Mouse (Mus musculus) cerebral cortex, adult 2 months (tissue): Measurements from ENCODE around the gene Klhl18.

Source experiments
- WGBS: fragments of 180-500 bp; shearing (Covaris S2); methylation state at CpG from one replicate; pipeline ENCODE4 v1.1.7; 2018; 5-methylcytosine and 5-hydroxymethylcytosine counted together

Gene Klhl18

DNA sequence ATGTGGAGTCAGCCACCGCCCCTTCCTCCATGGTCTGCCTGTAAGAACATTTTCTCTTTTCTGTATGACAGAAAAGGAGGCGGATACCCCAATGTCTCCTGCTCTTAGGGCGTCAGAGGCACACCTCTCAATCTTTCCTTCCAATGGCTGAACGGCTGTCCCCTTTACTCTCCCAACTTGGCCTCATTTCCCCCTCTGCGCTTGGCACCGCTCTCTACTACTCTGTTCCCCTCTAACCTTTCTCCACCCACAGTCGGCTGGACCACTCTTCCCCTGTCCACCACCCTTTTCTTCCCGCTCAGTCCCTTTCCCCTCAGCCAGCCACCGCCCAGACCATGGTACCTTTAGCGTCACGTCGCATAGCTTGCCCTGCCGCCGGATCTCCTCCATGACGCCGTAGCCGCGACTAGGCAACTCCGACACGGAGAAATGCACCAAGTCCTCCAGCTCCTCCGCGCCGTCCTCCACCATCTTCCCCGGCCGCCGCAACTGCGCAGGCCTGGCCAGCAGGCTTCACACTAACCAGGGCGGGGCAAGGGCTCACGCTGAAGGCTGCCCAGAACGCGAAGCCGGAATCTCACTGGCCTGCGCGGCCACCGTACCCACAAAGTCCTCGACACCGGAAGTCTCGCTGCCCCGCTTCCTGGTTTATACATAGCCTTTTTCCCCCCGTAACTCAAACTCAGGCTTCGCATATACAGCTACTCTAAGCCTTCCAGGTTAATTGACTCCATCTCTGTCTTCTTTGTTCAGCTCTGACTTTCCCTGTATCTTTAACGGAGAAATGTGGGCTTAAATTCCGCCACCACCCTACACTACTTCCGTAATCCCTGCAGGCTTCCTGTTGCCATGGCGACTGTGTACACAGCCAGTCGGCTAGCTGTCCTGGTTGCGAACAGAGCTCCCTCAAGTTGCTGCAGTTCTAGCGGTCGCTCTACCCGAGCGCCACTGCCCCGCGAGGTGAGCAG, at the start of gene Klhl18, which contains the start of gene Kif9:
TSS of gene Klhl18 (minus strand) at position 571 of the 968 bp plus-strand sequence.
TSS of gene Kif9 (plus strand) at position 835 of the 968 bp plus-strand sequence.
- WGBS = under 1% methylated on average over 53 of the region's 53 CpGs

DNA sequence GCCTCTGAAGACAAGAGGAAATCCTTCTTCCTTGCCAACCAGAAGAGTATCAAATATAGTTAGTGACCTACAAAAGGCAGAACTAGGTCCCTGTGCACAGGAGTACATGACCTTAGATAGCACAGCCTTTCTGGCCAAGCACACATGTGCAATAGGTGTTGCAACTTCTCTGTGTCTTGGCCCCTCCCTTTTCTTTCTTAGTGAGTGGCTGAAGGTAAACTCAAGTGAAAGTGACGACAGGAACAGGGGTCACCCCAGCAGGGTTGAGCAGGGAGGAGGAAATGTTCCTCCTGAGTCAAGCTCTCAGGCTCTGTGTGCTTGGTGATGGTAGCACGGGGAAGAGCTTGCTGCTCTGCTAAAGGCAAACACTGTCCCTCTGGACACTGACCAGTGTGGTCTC, 49.2 kb upstream of the Klhl18 start:
- WGBS = 67% methylated on average over 2 of the region's 2 CpGs

DNA sequence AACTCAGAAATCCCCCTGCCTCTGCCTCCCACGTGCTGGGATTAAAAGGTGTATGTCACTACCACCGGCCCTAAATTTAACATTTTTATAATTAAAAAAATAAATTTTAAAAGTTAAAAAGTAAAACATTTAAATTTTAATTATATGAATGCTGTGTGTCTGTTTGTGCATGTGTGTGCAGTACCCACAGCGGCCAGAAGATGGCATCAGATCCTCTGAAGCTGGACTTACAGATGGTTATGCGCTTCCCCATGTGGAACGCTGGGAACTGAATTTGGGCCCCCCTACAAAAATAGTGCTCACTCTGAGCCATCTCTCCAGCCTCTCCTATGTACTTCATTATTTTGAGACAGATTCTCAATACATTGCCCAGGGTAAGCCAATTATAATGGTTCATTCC, 14.4 kb upstream of the Klhl18 start:
- WGBS = 67% methylated on average over 5 of the region's 5 CpGs

DNA sequence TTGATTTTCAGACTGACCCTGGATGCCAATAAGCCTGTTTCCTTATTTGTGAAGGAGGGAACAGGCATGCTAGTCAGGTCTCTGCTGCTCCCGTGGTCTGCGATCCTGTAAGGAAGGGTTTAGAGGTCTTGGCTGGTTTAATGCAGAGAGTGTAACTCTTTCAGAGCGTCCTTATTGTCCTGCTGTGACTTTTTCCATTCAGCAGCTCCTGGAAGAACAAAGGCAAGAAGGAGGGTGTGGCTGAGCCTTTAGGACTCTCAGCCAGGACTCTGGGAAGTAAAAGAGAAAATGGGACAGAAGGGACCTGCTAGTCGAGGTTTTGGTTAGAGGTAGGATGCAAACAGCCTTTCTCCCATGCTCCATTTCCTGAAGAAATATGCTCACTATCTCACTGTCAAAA, 12.3 kb upstream of the Klhl18 start:
- WGBS = 63% methylated on average over 4 of the region's 4 CpGs

DNA sequence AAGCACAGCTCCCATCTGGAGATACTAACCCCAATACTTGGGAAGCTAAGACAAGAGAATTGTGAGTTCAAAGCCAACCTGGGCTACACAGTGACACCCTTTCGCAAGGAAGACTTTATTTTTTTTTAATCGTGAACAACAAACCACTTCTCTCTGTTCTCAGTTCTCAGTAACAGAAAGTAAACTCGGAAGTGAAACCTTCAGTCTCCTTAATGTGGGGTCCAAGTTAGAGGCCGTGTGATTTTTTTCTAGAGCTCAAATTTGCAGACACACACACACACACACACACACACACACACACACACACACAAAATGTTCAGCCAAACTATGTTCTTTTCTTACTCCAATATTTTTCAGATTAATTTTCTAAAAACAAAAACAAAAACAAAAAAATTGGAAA, 2.1 kb upstream of the Klhl18 start:
- 79% methylated on average over 4 of the region's 4 CpGs for WGBS

DNA sequence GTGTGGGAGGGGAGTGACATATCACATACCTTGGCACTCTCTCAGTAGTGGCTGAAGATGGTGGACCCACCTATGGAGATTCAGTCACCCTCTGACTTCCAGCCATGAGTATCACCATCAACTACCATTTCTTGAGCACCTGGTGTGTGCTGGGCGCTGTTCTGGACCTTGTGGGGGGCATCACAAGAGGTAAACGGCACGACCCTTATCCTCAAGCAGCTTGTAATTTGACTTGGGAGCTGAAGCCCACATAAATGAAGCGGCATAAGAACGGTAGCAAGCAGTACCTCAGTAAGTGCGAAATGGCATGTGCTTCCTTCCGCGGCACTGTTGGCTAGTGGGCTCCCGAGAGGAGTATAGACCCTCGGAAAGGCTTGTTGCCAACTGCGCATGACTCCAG, 1.5 kb upstream of the Klhl18 start:
- WGBS = 56% methylated on average over 11 of the region's 11 CpGs

DNA sequence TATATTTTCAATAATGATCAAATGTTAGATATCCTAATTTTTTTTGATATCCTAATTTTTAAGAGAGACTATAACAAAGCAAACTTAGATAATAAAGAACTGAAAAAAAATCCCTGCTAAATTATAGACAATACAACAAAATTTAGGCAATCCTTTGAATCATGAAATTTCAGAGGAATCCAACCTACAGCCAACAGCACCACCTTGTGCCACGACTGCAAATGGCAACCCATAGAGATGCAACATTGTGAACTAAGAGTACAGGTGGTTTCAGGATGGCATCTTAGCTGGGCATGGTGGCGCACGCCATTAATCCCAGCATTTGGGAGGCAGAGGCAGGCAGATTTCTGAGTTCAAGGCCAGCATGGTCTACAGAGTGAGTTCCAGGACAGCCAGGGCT, 10.3 kb downstream of the Klhl18 start:
- WGBS = 80% methylated on average over 3 of the region's 3 CpGs

DNA sequence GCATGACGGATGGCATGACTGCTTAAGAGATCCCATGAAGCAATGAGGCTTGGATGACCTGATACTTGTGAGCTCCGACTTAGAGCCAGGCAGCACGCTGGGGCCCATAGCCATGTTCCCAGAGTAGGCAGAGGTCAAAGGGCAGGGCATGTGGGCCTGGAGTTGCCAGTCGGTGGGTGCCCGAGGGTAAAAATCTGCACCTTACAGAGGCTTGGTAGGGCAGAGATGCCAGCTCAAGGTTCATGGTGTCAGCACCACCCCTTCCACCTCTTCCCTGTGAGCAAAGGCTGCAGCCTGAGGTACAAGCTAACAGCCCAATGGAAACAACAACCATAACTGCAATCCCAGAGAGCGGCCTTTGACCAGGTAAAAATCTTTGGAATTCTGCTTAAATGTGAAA, 11.2 kb downstream of the Klhl18 start:
- 96% methylated on average over 6 of the region's 6 CpGs for WGBS

DNA sequence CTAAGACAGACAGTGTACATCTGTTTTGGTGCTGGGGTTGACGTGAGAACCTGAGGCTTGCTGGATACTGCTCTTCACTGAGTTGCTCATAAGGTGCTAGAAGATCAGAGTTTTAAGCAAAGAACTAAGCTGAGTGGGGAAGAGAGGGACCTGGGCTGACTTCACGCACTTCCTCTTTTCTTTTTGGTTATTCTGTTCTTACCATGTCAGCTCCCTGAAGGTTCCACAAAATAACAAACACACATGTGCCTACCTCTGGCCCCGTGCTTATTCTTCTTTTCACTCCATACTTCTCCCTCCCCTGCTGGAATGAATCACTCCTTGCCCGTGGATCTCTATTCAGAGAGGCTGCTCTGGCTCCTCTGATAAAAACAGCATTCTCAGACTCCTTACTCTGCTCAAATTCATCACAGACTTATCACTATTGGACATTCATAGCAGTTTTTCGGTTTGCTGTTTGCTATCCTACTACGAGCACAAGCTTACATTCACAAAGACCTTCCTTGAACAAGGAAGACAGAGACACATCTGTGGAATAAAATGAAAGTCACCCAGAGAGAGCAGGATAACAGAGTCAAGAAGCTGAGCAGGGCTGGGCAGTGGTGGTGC, 12.4 kb downstream of the Klhl18 start:
- 64% methylated on average over 6 of the region's 6 CpGs for WGBS

DNA sequence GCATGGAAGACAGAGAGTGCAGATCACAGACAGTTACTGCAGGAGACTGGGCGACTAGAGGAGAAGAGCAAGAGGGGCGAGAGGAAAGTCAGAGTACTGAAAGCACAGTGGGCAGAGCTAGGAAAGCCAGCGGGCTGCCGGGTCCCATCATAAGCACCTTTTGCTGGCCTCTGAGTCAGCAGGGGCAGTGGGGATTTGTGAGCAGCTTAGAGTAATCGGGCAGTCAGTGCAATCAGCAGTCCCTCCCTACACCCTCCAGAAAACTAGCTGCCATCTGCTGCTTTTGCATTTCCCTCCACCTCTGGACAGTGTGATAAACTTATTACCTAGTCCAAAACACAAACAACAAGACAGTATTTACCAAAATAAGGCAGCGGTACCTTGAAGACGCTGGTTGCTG, 14.2 kb downstream of the Klhl18 start:
- 83% methylated on average over 7 of the region's 7 CpGs for WGBS

DNA sequence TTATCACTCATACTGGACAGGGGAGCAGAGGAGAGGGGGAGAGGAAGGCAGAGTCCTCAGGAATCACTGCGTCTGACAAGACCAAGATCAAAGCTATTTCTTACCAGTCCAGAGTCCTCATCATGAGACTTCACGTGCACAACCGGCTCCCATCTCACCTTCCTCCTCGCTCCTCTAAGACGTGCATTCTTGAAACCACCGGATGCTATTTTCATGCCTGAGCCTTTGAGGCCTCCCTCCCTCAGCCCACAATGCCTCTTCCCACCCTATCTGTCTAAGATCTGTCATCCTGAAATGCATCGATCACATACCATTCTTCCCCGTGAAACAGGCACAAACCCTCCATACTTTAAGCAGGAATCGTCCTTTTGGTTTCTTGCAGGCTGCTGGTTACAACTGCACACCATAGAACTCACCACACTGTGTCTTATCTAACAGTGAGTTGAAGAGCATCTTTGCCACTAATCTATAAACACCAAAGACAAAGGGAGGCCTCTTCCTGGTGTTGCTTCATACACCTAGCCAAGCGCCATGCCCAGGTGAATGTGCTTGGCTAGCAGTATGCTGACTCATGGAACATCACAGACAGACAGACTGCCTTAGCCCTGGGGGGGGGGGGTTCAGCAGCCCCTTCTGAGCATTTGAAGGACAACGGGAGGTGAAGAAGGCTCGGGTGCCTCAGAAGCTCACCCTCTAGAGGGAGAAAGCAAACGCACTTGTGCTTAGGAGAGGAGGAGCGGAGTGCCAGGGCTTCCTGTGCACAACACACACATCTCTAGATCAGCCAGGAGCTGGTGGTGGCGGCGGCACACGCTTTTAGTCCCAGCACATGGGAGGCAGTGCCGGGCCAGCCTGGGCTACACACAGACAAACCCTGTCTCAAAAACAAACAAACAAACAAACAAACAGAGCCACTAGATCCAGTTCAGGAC, 15.3 kb downstream of the Klhl18 start:
- 75% methylated on average over 18 of the region's 18 CpGs for WGBS

DNA sequence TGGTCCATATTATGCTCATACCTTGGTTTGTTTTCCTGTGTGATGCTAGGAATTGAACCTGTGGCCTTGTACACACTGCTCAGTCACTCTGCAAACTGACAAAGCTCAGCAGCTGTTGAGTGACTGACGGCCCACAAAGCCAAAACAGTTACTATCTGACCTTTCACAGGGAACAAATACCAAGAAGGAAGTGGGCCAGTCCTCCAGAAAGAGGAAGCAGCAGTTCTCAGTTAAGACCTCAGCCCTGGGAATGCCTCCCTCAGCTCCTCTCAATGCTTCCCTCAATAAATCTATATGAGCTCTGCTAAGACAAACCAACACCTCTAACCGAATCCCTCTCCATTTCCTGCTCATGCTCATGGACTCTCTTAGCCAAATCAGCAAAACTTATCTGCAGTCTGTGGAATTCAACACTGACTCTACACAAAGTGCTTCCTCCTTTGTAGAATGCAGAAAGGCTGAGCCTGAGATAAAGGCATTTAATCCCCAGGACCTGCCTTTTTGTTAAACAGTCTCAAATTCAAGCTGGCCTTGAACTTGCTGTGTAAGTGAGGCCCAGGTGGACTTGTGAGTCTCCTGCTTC, 17.3 kb downstream of the Klhl18 start:
- 70% methylated on average over 2 of the region's 2 CpGs for WGBS

DNA sequence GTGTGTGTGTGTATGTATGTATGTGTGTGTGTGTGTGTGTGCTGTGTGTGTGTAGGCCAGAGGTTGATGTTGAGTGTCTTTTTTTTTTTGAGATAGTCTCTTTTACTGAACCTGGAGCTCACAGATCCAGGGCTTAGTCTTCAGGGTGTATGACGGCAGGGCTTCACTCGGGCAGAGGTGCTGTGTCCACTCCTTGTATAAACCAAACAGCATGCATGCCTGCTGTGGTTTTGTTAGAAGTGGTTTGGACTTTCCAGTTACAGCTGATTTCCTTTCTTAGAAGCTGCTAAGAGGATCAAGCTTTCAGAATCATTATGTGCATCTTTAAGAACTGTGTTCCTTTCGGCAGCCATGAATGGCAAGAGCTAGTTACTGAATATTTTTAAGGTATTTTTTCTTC, 18.6 kb downstream of the Klhl18 start:
- 82% methylated on average over 3 of the region's 3 CpGs for WGBS

DNA sequence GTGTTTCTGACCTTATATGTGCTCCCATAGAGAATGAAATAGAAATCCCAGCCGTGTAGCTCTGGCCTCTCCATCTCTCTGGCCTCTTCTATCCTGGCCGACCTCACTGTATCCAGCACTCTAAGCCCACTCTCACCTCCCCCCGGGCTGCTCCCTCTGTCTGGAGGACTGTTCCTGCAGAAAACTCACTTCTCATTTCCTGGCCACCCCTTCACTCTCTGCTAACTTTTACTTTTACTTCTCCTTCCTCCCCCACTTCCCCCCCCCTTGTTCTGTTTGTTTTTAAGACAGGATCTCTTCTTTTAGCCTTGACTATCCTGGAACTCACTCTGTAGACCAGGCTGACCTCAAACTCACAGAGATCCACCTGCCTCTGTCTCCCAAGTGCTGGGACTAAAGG, 24.0 kb downstream of the Klhl18 start:
- 83% methylated on average over 3 of the region's 3 CpGs for WGBS

DNA sequence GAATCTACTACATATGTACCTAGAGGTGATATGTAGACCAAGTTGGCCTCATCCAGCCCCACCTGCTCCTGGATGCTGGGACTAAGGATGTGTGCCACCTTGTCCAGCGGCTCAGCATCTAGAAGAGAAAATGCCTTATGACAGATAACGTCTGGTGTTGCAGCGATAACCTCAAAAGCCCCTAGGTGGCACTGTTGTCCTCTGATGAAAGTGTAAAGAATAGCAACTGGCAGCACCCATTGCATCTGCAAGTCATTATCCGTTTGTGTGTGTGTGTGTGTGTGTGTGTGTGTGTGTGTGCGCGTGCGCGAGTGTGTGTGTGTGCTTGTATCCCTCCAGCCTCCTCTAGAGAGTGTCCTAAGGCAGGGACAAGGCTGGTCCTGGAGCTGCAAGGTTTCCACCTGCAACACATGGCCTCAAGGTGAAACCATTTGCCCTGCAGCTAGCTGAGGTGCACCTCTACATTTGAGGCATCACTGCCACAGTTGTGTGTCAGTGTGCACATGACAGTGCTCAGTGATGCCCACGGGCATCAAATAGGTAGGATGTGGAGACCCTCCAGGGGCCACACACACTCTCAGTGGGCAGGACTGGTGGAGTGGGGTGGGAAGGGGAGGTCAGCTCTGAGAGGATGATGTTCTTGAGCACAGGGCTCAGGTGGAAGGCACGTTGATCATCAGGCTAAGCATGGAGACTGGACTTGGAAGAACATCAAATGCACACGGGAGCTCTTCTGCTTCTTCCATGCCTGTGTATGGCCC, 27.5 kb downstream of the Klhl18 start:
- WGBS = 20% methylated on average over 11 of the region's 11 CpGs

DNA sequence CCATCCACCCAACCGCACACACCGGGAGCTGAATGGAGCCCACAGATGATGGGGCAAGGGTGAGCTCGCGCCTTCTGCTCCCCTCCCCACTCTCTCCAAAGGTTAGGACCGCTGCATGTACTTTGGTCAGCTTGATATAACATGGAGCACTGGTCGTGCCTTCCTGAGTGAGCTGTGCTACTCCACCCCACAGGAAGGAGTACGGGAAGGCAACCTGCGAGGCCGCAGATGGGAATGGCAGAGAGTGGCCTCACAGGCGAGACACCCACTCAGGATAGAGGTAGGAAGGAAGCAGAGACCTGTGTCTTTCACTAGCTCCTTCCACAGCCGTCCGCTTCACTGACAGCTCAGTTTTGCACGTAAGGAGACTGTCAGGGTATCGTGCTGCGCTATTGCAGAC, 28.1 kb downstream of the Klhl18 start:
- WGBS = 80% methylated on average over 15 of the region's 15 CpGs

DNA sequence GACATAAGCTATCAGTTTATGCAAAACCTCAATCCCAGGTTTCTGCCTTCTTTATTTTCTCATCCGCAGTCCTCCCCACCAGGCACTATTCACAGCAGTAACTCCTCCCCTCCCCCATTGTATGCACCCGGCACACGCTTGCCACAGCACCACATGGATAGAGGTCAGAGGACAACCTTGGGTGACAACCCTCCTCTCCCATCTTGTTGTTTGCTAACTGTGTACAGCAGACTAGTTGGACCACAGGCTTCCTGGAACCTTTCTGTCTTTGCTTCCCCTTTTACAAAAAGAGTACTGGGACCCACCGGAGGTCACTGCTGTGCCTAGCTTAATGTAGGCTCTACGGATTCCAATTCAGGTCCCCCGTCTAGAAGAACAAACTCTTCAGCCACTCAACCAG, 35.9 kb downstream of the Klhl18 start:
- 88% methylated on average over 6 of the region's 6 CpGs for WGBS

DNA sequence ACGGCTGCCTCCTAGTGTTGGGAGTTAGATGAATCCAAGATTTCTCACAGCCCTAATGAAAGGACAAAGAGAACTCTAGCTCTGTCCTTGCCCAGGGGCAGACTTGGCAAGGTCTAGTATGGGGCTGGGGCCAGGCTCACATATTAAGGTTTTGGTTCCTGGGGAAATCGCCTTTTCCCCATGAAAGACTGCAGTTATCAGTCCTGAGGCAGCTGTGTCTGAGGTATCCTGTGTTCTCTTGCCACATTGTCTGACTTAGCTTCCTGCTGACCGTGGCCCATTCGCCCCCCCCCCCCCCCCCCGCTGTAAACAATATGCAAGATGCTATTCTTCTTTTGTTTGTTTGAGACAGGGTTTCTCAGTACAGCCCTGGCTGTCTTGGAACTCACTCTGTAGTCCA, 36.4 kb downstream of the Klhl18 start:
- 45% methylated on average over 5 of the region's 5 CpGs for WGBS

DNA sequence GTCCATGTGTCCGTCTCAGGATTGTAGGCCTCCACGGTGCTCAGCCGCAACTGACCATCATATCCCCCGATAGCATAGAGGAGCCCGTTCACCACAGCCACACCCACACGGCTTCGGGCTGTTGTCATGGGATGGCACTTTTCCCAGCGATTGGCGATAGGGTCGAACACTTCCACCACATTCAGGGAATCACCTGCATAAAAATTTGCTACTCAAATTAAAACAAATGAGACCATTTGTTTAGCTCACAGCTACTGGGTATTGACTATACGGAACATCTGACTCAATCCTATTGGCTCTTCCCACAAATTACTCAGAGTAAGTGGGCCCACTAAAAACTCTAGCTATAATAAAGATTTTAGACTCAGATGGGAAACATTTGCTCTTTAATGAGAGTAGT, 40.5 kb downstream of the Klhl18 start:
- WGBS = 91% methylated on average over 11 of the region's 11 CpGs

DNA sequence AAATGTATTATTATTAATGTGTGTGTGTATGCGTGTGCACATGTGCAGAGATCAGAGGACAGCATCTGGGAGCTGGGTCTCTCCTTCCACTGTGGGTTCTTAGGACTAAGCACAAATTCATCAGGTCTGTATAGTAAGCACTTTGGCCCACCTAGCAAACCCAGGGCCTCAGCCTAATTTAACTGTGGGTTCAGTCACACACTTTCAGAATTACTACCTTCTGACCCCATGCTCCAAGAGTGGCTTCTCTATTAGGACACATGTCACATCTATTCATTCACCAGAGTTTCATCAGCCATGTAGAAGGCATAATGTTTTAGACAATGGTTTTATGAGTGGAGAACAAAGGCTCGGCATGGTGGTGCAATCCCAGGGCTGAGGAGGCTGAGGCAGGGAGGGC, 43.4 kb downstream of the Klhl18 start:
- WGBS = 99% methylated on average over 2 of the region's 2 CpGs

DNA sequence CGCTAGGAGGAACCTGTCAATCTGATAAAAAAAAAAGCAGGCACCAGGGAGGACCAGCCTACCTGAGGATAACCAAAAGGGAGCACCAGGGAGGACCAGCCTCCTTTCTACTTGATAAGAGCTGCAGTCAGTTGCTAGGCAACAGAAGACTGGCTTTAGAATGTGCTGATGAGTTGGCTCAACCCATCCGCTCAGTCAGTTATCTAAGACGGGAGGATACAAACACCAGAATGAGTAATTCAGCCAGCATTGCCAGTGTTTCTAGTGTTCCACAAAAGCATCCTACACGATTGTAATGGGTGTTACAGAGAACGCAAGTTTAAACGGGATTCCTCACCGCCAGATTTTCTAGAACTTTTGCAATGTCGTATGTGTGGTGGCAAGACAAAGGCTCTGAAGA, 45.3 kb downstream of the Klhl18 start:
- 54% methylated on average over 8 of the region's 8 CpGs for WGBS
